Mouse (Mus musculus) bone marrow, adult 2 months (tissue): ENCODE measurements at regions not wholly inside any gene's neighbourhood (a gene's known extent, or its start where the extent isn't known, plus 50 kb on each side); places are given as distances from the start of the nearest gene placed in this dataset.

Experiments used
- H3K27ac ChIP-seq: fragments of 200-500 bp; 2 replicates; pipeline ENCODE4 v1.5.1; 2012; ENCODE audit warnings: low read depth, mild to moderate bottlenecking, control low read depth, inconsistent platforms, low read length; ENCODE audit not compliant: control insufficient read depth, poor library complexity, insufficient read depth
- H3K4me1 ChIP-seq: fragments of 200-500 bp; 2 replicates; pipeline ENCODE4 v1.6.1; 2011; ENCODE audit warnings: low read length; ENCODE audit not compliant: control insufficient read depth, insufficient read depth
- H3K4me3 ChIP-seq: fragments of 200-500 bp; replicated peaks from 2 replicates; pipeline ENCODE3; 2011; ENCODE audit warnings: mild to moderate bottlenecking, low read depth, low read length, control low read depth; ENCODE audit not compliant: control insufficient read depth
- CTCF ChIP-seq: fragments of 200-500 bp; IDR thresholded peaks from 2 replicates; pipeline ENCODE4 v1.5.1; 2011; ENCODE audit warnings: low read length, control low read depth; ENCODE audit not compliant: control insufficient read depth, insufficient read depth
- POLR2A ChIP-seq: fragments of 200-500 bp; IDR thresholded peaks from 2 replicates; pipeline ENCODE4 v1.6.1; 2011; ENCODE audit warnings: low read depth, mild to moderate bottlenecking, control low read depth, low read length, borderline replicate concordance; ENCODE audit not compliant: control insufficient read depth
- WGBS: fragments of 180-500 bp; shearing (Covaris S2); methylation state at CpG from one replicate; pipeline ENCODE4 v1.1.7; 2018; 5-methylcytosine and 5-hydroxymethylcytosine counted together

DNA sequence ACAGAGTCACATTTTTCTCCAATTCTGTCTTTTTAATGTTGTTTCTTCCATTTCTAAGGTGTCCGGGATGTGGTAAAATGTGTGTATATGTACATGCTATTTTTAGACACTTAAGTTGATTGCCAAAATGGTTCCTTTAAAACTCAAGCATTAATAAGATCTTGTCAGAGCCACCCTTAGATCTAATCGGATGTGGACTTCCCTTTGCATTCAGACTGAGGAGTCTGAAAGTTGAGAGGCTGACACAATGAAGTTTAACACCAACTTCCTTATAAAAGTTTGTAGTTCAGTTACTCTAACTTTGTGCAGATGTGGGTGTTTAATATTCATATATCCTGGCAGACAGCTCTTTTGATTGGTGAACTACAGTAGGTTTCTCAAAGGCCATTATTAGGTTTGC, 282.1 kb downstream of the Mterf1b start:
- TF ChIP-seq POLR2A (no peak), CTCF (no peak)
- WGBS: 6% methylated on average over 2 of the region's 2 CpGs
- H3K27ac ChIP-seq: no peak overlapping the region
- no peak overlapping the region for H3K4me3 ChIP-seq
- no peaks in the 10 kb centered on the region for H3K4me1 ChIP-seq
